Mouse (Mus musculus) limb, embryonic 11.5 days (tissue): Measurements from ENCODE around the gene Ap2b1. TPM values are rescaled to one million over a fixed set of nuclear protein-coding genes. Genes with fewer than 3 reads are reported as not detected.

Experiments
- ATAC-seq: fragments of 200-750 bp; cut with Nextera tagmentation; 2 replicates; pipeline ENCODE4 v1.8.0; 2017; ENCODE audit warnings: low read depth; ENCODE audit not compliant: insufficient number of reproducible peaks, low FRiP score, low TSS enrichment
- DNase-seq: peaks from one replicate; pipeline ENCODE4 v3.0.0-alpha.2; 2015; ENCODE audit warnings: low spot score
- H3K27ac ChIP-seq: fragments of 300-500 bp; sonication (generic); replicated peaks from 2 replicates; pipeline ENCODE4 v1.5.1; 2014; ENCODE audit warnings: low read depth, mild to moderate bottlenecking, low read length
- H3K27me3 ChIP-seq: fragments of 300-500 bp; sonication (generic); 2 replicates; pipeline ENCODE4 v1.6.1; 2014; ENCODE audit warnings: mild to moderate bottlenecking, low read length, mixed read lengths; ENCODE audit not compliant: control insufficient read depth, insufficient read depth
- H3K36me3 ChIP-seq: fragments of 300-500 bp; sonication (generic); 2 replicates; pipeline ENCODE4 v1.6.1; 2014; ENCODE audit warnings: mild to moderate bottlenecking, low read length, moderate library complexity, mixed read lengths; ENCODE audit not compliant: control insufficient read depth, insufficient read depth
- H3K4me1 ChIP-seq: fragments of 300-500 bp; sonication (generic); 2 replicates; pipeline ENCODE4 v1.6.1; 2014; ENCODE audit warnings: low read length, mixed read lengths; ENCODE audit not compliant: control insufficient read depth, insufficient read depth
- H3K4me2 ChIP-seq: fragments of 300-500 bp; sonication (generic); 2 replicates; pipeline ENCODE4 v1.6.1; 2014; ENCODE audit warnings: low read depth, mild to moderate bottlenecking, moderate library complexity; ENCODE audit not compliant: severe bottlenecking
- H3K4me3 ChIP-seq: fragments of 300-500 bp; sonication (generic); 2 replicates; pipeline ENCODE4 v1.5.1; 2014; ENCODE audit warnings: low read depth, low read length
- H3K9ac ChIP-seq: fragments of 300-500 bp; sonication (generic); 2 replicates; pipeline ENCODE4 v1.6.1; 2014; ENCODE audit warnings: mild to moderate bottlenecking, low read length
- H3K9me3 ChIP-seq: fragments of 300-500 bp; sonication (generic); 2 replicates; pipeline ENCODE4 v1.6.1; 2016; ENCODE audit warnings: low read length; ENCODE audit not compliant: control insufficient read depth
- WGBS: fragments of 180-500 bp; shearing (Covaris S2); extraction: QIAGEN DNeasy Blood & Tissue Kit; methylation state at CpG from one replicate; pipeline ENCODE4 v1.1.7; 2014; 5-methylcytosine and 5-hydroxymethylcytosine counted together
- polyA plus RNA-seq: library from polyadenylated mRNA; unstranded; fragments of >200 nt; fragmentation: Nextera tagmentation; extraction: Ambion mirVana; gene quantifications from 2 replicates; pipeline ENCODE4 v1.2.1, GENCODE M21; 2014

The Ap2b1 gene
- polyA plus RNA-seq, 1 experiment from 2014 or later, result 72.1 TPM

DNA sequence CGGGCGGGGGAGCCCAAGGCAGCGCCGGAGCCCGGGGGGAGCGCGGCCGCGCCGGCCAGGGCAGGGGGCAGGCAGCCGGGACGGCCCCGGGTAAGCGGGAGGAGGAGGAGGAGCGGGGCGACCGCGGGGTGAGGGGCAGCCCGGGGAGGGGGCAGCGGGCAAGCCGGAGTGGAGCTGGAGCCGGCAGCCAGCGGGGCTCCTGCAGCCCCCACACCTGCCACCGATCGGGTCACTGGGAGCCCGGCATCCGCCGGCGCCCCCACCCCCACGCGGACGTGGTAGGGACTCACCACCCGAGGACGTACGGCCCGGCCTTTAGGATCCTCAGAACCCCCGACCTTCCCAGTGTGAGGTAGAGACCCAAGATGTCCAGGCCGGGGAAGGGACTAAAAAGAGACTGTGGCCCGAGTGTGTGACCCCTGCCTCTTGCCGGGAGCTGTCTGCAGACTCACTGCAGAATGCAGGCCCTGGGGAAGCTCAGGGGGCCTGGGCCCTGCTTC lies 111.0 kb downstream of the Ap2b1 start:
- peak; percentile 35; the same call in 1 of the 2 replicates for ATAC-seq
- Histone ChIP-seq H3K36me3 (no peaks in the 10 kb centered on the region; the same call in 1 of the 2 replicates), H3K4me2 (peak overlapping the region; percentile 90), H3K4me3 (peak overlapping the region; percentile 68), H3K9ac (peak overlapping the region; percentile 77), H3K27me3 (no peaks in the 10 kb centered on the region), H3K9me3 (no peaks in the 10 kb centered on the region), H3K27ac (no peak overlapping the region), H3K4me1 (peaks cover 5% of the 10 kb centered on the region; the same call in 1 of the 2 replicates)
- WGBS, result 2% methylated on average over 25 of the region's 40 CpGs
- peak; percentile 47 for DNase-seq

DNA sequence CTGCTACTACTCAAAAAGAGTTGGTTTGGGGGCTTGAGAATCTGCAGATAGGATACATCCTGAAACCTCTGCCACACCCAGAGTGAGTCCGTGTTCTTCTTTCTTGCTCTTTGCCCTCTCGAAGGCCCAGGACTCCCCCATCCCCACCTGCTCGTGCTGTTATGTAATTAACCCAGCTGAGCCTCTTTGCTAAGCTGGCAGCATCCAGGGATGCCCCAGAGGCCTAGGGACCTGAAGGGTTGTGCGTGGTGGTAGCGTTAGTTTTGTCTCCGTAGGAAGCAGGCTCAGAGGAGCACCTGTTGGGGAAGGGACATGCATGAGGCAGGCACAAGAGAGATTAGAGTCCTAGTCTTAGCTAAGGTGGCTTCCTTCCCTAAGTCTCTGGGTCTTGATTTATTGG lies 111.7 kb downstream of the Ap2b1 start:
- Histone ChIP-seq H3K27me3 (no peaks in the 10 kb centered on the region), H3K36me3 (no peaks in the 10 kb centered on the region; the same call in 1 of the 2 replicates), H3K4me3 (no peak overlapping the region), H3K9ac (no peak overlapping the region), H3K4me2 (no peak overlapping the region; the same call in 1 of the 2 replicates), H3K4me1 (peaks cover 5% of the 10 kb centered on the region; the same call in 1 of the 2 replicates), H3K27ac (no peak overlapping the region), H3K9me3 (no peaks in the 10 kb centered on the region)
- ATAC-seq (no peak), DNase-seq (no peak)
- 46% methylated on average over 6 of the region's 6 CpGs for WGBS

DNA sequence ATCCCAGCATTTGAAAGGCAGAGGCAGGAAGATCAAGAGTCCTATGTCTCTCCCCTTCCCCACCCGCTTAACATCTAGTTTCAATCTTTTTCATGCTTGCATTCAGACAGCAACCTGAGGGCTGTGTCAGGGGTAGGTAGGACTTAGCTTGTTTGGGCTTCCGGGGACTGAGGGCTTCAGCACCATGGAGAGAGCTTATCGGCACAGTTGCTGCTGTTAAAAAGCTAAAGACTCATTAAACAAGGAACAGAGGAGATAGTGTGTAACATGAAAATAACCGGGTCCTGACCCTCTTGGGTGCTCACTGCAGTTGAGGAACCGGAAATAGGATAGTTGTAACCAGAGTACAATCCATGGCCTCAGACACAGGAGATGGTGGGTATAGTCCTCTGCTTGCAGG lies 118.3 kb downstream of the Ap2b1 start:
- no peak overlapping the region for H3K27ac ChIP-seq
- no peak overlapping the region for H3K4me2 ChIP-seq
- 13% methylated on average over 5 of the region's 5 CpGs for WGBS
- 0 out of 2 replicates have a peak, but pooled peaks cover 2% of the 10 kb centered on the region for H3K4me1 ChIP-seq
- peaks cover 36% of the 10 kb centered on the region for H3K27me3 ChIP-seq
- H3K9ac ChIP-seq, result no peak overlapping the region
- ATAC-seq, result no peak
- no peak overlapping the region for H3K4me3 ChIP-seq
- peak; percentile 84 for DNase-seq
- no peaks in the 10 kb centered on the region for H3K36me3 ChIP-seq
- H3K9me3 ChIP-seq, result no peaks in the 10 kb centered on the region

DNA sequence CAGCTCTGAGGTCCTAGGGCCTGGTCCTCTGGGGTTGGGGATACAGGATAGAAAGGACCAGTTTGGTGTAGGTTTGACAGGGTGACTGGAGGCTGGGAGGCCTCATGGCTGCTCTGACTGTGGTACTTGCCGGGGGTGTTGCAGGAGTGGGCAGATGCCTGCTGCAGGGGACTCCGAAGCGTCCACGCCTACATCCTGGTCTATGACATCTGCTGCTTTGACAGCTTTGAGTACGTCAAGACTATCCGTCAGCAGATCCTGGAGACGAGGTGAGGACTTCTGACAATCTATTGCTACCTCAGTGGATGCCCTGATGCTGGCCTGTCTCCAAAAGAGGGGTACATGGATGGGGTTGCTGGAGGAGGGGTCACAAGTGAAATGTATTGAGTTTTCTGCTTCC lies 118.9 kb downstream of the Ap2b1 start:
- no peaks in the 10 kb centered on the region for H3K9me3 ChIP-seq
- H3K4me3 ChIP-seq, result no peak overlapping the region
- H3K27ac ChIP-seq, result no peak overlapping the region
- H3K27me3 ChIP-seq, result peaks cover 36% of the 10 kb centered on the region
- 0 out of 2 replicates have a peak, but pooled peaks cover 2% of the 10 kb centered on the region for H3K4me1 ChIP-seq
- 81% methylated on average over 7 of the region's 7 CpGs for WGBS
- H3K4me2 ChIP-seq, result no peak overlapping the region
- no peaks in the 10 kb centered on the region for H3K36me3 ChIP-seq
- DNase-seq (no peak), ATAC-seq (no peak)
- H3K9ac ChIP-seq, result no peak overlapping the region

DNA sequence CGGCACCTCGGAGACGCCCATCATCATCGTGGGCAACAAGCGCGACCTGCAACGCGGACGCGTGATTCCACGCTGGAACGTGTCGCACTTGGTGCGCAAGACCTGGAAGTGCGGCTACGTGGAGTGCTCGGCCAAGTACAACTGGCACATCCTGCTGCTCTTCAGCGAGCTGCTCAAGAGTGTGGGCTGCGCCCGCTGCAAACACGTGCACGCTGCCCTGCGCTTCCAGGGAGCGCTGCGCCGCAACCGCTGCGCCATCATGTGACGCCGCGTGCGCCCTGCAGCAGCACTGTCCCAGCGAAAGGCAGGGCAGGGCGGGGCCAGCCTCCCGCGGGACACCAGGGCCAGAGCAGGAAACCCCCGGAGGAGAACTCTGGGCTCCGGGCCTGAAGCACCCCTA lies 119.7 kb downstream of the Ap2b1 start:
- no peak overlapping the region for H3K9ac ChIP-seq
- ATAC-seq (no peak), DNase-seq (no peak)
- no peak overlapping the region; the same call in 1 of the 2 replicates for H3K4me3 ChIP-seq
- no peaks in the 10 kb centered on the region for H3K9me3 ChIP-seq
- H3K27me3 ChIP-seq, result peaks cover 36% of the 10 kb centered on the region
- no peak overlapping the region for H3K27ac ChIP-seq
- H3K36me3 ChIP-seq, result no peaks in the 10 kb centered on the region
- no peak overlapping the region for H3K4me2 ChIP-seq
- 0 out of 2 replicates have a peak, but pooled peaks cover 2% of the 10 kb centered on the region for H3K4me1 ChIP-seq
- 4% methylated on average over 38 of the region's 38 CpGs for WGBS

DNA sequence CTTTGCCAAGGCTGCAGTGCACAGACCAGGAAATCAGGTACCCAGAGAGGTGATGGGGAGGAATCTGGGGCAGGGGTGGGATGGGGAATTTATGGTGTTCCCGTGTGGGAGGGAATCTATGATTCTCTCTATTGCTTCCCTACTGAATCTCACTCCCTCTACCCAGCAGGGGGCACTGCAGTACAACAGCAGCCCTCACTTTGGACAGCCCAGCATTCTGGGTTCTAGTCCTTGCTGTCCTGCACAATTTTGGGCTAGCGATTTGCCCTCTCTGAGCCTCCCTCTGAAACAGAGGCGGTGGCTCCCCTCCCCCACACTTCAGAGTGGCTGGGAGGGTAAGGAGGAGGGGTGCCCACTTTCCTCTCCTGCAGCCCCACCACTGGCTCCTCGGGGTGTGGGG lies 121.5 kb downstream of the Ap2b1 start:
- DNase-seq, result no peak
- Histone ChIP-seq H3K4me1 (0 out of 2 replicates have a peak, but pooled peaks cover 2% of the 10 kb centered on the region), H3K9me3 (no peaks in the 10 kb centered on the region), H3K27ac (no peak overlapping the region), H3K27me3 (peaks cover 36% of the 10 kb centered on the region), H3K36me3 (no peaks in the 10 kb centered on the region), H3K4me2 (no peak overlapping the region), H3K9ac (no peak overlapping the region), H3K4me3 (no peak overlapping the region)
- WGBS, result 40% methylated on average over 4 of the region's 4 CpGs
- no peak for ATAC-seq

DNA sequence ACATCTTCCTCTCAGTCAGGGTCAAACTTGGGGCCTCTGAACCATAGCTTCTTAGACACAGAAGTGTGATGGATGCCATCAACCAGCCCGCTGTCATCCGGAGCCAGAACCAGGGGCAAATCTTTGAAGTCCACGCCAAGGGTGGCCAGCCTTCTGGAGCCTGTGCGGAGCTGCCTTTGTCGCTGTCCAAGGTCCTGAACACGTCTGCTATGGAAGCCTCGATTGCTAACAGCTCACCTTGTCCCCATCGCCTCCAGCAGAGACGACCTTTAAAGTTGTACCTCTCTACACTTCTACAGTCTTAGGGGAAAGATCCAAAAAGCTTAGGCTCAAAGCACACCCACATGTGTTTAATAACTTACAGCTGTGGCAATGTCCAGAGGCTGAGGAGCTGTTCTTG lies 122.5 kb downstream of the Ap2b1 start:
- H3K4me1 ChIP-seq, result 0 out of 2 replicates have a peak, but pooled peaks cover 2% of the 10 kb centered on the region
- no peak for ATAC-seq
- H3K27me3 ChIP-seq, result peaks cover 38% of the 10 kb centered on the region
- no peak overlapping the region for H3K4me2 ChIP-seq
- DNase-seq, result peak; percentile 90
- H3K27ac ChIP-seq, result no peak overlapping the region
- no peaks in the 10 kb centered on the region for H3K36me3 ChIP-seq
- no peak overlapping the region for H3K9ac ChIP-seq
- H3K4me3 ChIP-seq, result no peak overlapping the region
- 2% methylated on average over 9 of the region's 9 CpGs for WGBS
- H3K9me3 ChIP-seq, result no peaks in the 10 kb centered on the region

DNA sequence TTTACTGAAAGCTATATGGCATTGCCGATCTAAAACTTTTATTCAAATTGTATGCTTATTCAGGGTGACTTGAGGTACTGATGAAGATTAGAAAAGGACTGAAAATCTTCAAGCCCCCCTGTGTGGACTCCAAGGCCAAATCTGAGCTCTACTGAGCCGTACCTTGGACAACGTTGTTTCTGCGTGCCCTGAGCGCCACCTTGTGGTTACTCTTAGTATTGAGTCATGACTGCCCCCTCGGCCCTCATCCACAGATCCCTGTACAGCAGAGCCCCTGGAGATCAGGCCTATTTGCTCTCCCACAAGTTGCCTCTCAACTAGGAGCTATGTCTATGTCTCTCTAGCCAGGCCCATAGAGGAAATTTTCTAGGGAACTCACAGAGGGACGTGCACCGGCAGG lies 125.9 kb downstream of the Ap2b1 start:
- H3K36me3 ChIP-seq, result no peaks in the 10 kb centered on the region
- no peak overlapping the region for H3K9ac ChIP-seq
- 0 out of 2 replicates have a peak, but pooled peaks cover 2% of the 10 kb centered on the region for H3K4me1 ChIP-seq
- H3K4me2 ChIP-seq, result no peak overlapping the region
- ATAC-seq, result no peak
- 8% methylated on average over 8 of the region's 8 CpGs for WGBS
- peaks cover 40% of the 10 kb centered on the region for H3K27me3 ChIP-seq
- H3K9me3 ChIP-seq, result no peaks in the 10 kb centered on the region
- H3K27ac ChIP-seq, result no peak overlapping the region
- no peak overlapping the region for H3K4me3 ChIP-seq
- peak; percentile 88 for DNase-seq

DNA sequence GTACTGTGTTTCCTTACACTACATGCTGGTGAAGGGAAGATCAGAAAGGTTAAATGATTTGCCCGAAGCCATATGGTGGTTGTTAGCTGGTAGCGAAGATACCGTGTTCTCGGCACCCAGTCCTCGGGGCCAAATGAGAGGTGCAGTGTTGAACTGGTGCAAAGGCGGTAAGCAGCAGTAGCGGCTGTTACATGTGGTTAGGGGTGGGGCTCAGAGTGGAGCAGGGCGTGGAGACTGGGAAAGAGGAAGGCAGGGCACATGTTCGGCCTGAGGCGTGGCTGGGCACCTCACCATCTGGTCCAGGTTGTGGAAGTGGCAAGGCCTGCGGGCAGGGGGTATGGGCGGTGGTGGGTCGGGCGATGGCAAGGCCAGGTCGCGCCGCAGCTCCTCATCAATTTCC lies 128.1 kb downstream of the Ap2b1 start:
- no peak overlapping the region for H3K27ac ChIP-seq
- no peak overlapping the region; the same call in 1 of the 2 replicates for H3K9ac ChIP-seq
- no peaks in the 10 kb centered on the region for H3K36me3 ChIP-seq
- ATAC-seq (no peak), DNase-seq (no peak)
- peaks cover 26% of the 10 kb centered on the region for H3K27me3 ChIP-seq
- 23% methylated on average over 17 of the region's 17 CpGs for WGBS
- H3K4me3 ChIP-seq, result no peak overlapping the region
- H3K4me2 ChIP-seq, result no peak overlapping the region
- 0 out of 2 replicates have a peak, but pooled peaks cover 2% of the 10 kb centered on the region for H3K4me1 ChIP-seq
- H3K9me3 ChIP-seq, result no peaks in the 10 kb centered on the region
